Mouse (Mus musculus) liver, embryonic 13.5 days (tissue): ENCODE results near the gene Kptn. TPM values are rescaled to one million over a fixed set of nuclear protein-coding genes. Genes with fewer than 3 reads are reported as not detected.

ENCODE experiments used
- ATAC-seq: fragments of 200-750 bp; cut with Nextera tagmentation; 2 replicates; pipeline ENCODE4 v1.8.0; 2017; ENCODE audit warnings: low read depth, mild to moderate bottlenecking, moderate number of reproducible peaks, moderate library complexity
- DNase-seq: peaks from one replicate; pipeline ENCODE4 v3.0.0; 2022
- H3K27ac ChIP-seq: fragments of 300-500 bp; sonication (generic); 2 replicates; pipeline ENCODE4 v1.5.1; 2015; ENCODE audit warnings: moderate library complexity, mild to moderate bottlenecking, inconsistent platforms
- H3K27me3 ChIP-seq: fragments of 300-500 bp; sonication (generic); 2 replicates; pipeline ENCODE4 v1.6.1; 2015; ENCODE audit warnings: mild to moderate bottlenecking, inconsistent platforms
- H3K36me3 ChIP-seq: fragments of 300-500 bp; sonication (generic); 2 replicates; pipeline ENCODE4 v1.6.1; 2015; ENCODE audit warnings: mild to moderate bottlenecking, inconsistent platforms
- H3K4me1 ChIP-seq: fragments of 300-500 bp; sonication (generic); replicated peaks from 2 replicates; pipeline ENCODE4 v1.6.1; 2015; ENCODE audit warnings: inconsistent platforms
- H3K4me2 ChIP-seq: fragments of 300-500 bp; sonication (generic); 2 replicates; pipeline ENCODE4 v1.6.1; 2015; ENCODE audit warnings: inconsistent platforms, mild to moderate bottlenecking, moderate library complexity
- H3K4me3 ChIP-seq: fragments of 300-500 bp; sonication (generic); replicated peaks from 2 replicates; pipeline ENCODE4 v1.5.1; 2015; ENCODE audit warnings: mild to moderate bottlenecking, inconsistent platforms
- H3K9ac ChIP-seq: fragments of 300-500 bp; sonication (generic); 2 replicates; pipeline ENCODE4 v1.6.1; 2015; ENCODE audit warnings: mild to moderate bottlenecking, inconsistent platforms
- H3K9me3 ChIP-seq: fragments of 300-500 bp; sonication (generic); replicated peaks from 2 replicates; pipeline ENCODE4 v1.6.1; 2016; ENCODE audit warnings: inconsistent platforms
- WGBS: fragments of 180-500 bp; shearing (Covaris S2); methylation state at CpG from one replicate; pipeline ENCODE4 v1.1.7; 2015; ENCODE audit not compliant: insufficient replicate concordance; 5-methylcytosine and 5-hydroxymethylcytosine counted together
- polyA plus RNA-seq: library from polyadenylated mRNA; unstranded; fragments of >200 nt; fragmentation: Nextera tagmentation; extraction: Ambion mirVana; gene quantifications from 2 replicates; pipeline ENCODE4 v1.2.1, GENCODE M21; 2015

The Kptn gene
- polyA plus RNA-seq = 11.1 and 11.5 TPM in 2 replicates

DNA sequence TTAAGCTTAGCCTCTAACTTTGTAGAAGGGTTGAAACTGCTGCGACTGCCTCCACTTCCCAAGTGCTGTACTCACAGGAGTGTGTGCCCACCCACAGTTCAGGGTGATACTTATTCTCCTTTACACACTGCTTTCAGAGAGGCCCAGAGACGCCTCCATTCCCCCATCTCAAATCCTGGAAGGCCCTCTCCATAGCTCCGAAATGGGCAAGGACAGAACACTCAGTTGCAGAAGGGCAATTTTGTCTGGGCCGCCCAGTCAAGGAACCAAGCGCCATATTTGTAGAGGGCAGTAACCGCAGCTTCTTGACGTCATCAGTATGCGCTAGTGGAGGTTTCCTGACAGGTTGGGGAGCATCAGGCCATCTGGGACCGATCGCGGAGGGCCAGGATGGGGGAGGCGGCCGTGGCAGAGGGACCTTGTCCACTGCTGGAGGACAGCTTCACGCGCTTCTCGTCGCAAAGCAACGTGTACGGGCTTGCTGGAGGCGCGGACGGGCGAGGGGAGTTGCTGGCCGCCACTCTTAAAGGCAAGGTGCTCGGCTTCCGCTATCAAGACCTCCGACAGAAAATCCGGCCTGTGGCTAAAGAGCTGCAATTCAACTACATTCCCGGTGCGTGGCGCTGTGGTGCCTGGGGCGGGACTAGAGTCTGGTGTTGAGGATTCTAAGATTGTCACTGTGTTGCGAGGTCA is at the start of gene Kptn:
Gene Kptn, plus strand, starts transcription at position 327 of the 693 bp plus-strand sequence.
- Histone ChIP-seq H3K36me3 (peaks cover 35% of the 10 kb centered on the region), H3K27ac (peak within 1 kb of the TSS; percentile 70), H3K9ac (peak within 1 kb of the TSS; percentile 81), H3K27me3 (no peaks in the 10 kb centered on the region), H3K4me2 (peak within 1 kb of the TSS; percentile 73), H3K9me3 (no peaks in the 10 kb centered on the region), H3K4me3 (peak within 1 kb of the TSS; percentile 80), H3K4me1 (peaks cover 15% of the 10 kb centered on the region)
- peak; percentile 85 for ATAC-seq
- DNase-seq = peak; percentile 81
- 1% methylated on average over 33 of the region's 33 CpGs for WGBS

DNA sequence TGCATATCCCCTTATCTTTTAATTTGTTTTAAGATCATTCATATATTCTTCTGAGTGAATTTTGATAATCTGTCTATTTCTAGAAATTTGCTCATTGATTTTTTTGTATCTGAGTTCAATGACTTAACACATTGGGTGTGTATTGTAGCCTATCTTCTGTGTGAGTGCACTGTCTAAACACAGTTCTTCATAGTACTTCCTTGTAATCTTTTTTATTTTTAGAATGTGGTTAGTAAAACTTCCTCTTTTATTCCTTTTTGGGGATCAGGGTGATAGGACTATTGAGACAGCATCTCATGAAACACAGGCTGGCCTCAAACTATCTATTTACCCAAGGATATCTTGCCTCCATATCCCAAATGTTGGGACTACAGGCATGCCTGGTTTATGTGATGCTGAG is 48.8 kb upstream of the Kptn start:
- Histone ChIP-seq H3K27ac (no peak overlapping the region), H3K9ac (no peak overlapping the region), H3K36me3 (no peaks in the 10 kb centered on the region), H3K4me3 (no peak overlapping the region), H3K27me3 (peaks cover 6% of the 10 kb centered on the region; the same call in 1 of the 2 replicates), H3K4me2 (no peak overlapping the region), H3K4me1 (no peaks in the 10 kb centered on the region), H3K9me3 (no peaks in the 10 kb centered on the region)
- no peak for DNase-seq
- no peak for ATAC-seq

DNA sequence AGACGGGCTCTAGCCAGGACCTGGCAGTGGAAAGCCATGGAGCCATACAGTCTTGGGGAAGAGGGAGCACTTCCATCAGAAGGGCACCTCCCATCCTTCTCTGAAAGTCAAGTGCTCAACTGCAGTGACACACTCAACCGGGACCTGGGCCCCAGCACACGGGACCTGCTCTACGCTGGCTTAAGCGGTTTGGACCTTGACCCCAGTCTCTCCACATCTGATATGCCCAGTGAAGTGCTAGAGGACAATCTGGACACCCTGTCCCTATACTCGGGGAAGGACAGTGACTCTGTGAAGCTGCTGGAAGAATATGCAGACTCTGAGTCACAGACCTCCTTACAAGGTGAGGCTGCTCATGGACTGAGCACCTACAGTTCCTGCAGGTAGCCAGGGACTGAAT is 47.8 kb upstream of the Kptn start:
- H3K27ac ChIP-seq = no peak overlapping the region
- H3K9ac ChIP-seq = no peak overlapping the region
- no peaks in the 10 kb centered on the region for H3K9me3 ChIP-seq
- no peaks in the 10 kb centered on the region for H3K4me1 ChIP-seq
- peak; percentile 61 for ATAC-seq
- H3K27me3 ChIP-seq = peaks cover 9% of the 10 kb centered on the region; the same call in 1 of the 2 replicates
- H3K4me3 ChIP-seq = no peak overlapping the region
- no peak overlapping the region for H3K4me2 ChIP-seq
- no peak for DNase-seq
- 64% methylated on average over 6 of the region's 6 CpGs for WGBS
- no peaks in the 10 kb centered on the region for H3K36me3 ChIP-seq

DNA sequence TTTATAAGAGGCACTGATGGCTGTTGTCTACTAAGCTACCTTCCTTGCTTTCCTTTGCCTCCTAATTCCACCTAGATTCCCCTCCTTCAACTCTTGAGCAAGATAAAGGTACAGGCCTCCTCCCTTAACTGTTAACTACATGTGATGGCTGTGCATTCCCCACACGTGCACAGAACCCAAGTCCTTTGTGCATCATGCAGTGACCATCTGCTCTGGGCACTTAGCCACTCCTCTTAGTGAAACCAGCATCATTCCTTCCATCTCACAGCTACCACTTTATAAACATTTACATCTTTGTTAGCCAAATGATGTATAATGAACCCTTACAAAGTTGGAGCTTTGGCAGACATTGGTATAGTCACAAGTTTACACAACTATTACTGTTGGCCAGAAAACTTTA is 39.7 kb upstream of the Kptn start:
- Histone ChIP-seq H3K36me3 (no peaks in the 10 kb centered on the region), H3K4me2 (no peak overlapping the region), H3K27ac (no peak overlapping the region), H3K9me3 (no peaks in the 10 kb centered on the region), H3K27me3 (peaks cover 14% of the 10 kb centered on the region), H3K4me3 (no peak overlapping the region), H3K4me1 (no peaks in the 10 kb centered on the region), H3K9ac (no peak overlapping the region)
- ATAC-seq = no peak
- no peak for DNase-seq
- 38% methylated on average over 1 of the region's 1 CpGs for WGBS

DNA sequence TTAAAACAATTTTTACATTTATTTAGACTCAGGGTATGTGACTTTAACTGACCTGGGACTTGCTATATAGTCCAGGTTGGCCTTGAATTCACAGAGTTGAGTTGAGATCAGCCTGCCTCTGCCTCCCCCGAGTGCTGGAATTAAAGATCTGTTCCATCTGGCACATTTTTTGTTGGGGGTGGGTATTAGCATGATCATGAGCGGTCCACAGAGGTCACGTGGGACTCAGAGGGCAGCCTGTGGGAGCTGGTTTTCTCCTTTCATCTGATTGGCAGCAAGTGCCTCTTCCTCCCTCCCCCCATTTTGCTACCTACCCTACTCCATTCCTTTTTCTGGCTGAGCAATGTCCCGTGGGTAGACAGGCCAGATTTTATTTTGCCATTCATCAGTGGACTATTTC is 39.1 kb upstream of the Kptn start:
- no peaks in the 10 kb centered on the region for H3K4me1 ChIP-seq
- no peak overlapping the region for H3K27ac ChIP-seq
- no peak for ATAC-seq
- no peaks in the 10 kb centered on the region for H3K9me3 ChIP-seq
- H3K4me2 ChIP-seq = no peak overlapping the region
- DNase-seq = no peak
- H3K9ac ChIP-seq = no peak overlapping the region
- peaks cover 14% of the 10 kb centered on the region for H3K27me3 ChIP-seq
- H3K36me3 ChIP-seq = no peaks in the 10 kb centered on the region
- no peak overlapping the region for H3K4me3 ChIP-seq
- WGBS = 46% methylated on average over 4 of the region's 4 CpGs

DNA sequence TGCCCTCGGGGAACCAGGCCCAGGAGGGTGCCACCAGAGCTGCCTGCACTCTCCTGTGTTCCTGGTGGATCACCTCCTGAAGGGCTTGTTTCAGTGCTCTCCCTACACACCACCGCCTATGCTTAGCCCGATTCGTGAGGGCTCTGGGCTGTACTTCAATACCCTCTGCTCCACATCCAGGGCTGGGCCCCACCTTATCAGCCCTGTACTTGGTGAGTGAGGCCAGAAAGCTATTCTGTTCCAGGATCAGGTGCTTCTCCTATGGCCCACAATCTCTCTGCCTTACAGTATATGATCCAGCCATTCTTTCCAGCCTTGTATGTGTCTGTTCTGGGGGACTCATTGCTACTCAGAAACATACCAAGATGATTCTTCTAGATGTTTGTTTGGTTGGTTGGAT is 36.3 kb upstream of the Kptn start:
- 44% methylated on average over 4 of the region's 4 CpGs for WGBS
- no peak for ATAC-seq

DNA sequence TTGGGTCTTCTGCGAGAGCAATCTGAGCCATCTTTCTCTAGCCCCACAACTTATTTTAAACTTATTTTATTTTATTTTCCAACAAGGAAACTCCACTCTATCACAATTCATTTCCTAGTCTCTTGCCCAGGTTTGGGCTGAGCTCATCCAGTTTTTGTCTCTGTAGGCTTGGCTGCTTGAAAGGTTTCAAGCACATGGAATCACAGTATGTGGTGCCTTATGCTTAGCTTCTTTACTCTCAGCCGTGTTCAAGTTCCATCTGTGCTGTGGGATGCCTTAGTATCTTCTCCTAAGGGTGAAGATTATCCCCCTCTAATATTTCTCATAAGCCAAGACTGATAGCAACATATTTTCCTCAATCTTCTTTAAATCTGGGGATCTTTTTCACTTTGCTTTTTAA is 32.1 kb upstream of the Kptn start:
- Histone ChIP-seq H3K36me3 (no peaks in the 10 kb centered on the region), H3K4me2 (no peak overlapping the region), H3K9ac (no peak overlapping the region), H3K4me3 (no peak overlapping the region), H3K27me3 (peaks cover 22% of the 10 kb centered on the region), H3K27ac (no peak overlapping the region), H3K9me3 (no peaks in the 10 kb centered on the region), H3K4me1 (no peaks in the 10 kb centered on the region)
- WGBS = 50% methylated on average over 2 of the region's 2 CpGs
- no peak for ATAC-seq
- DNase-seq = no peak

More for the DNA sequence above, 36.3 kb upstream of the Kptn start:
- Histone ChIP-seq H3K4me1 (no peaks in the 10 kb centered on the region), H3K27ac (no peak overlapping the region), H3K27me3 (peaks cover 17% of the 10 kb centered on the region), H3K36me3 (no peaks in the 10 kb centered on the region), H3K9ac (no peak overlapping the region), H3K4me2 (no peak overlapping the region), H3K4me3 (no peak overlapping the region), H3K9me3 (no peaks in the 10 kb centered on the region)
- DNase-seq = no peak

DNA sequence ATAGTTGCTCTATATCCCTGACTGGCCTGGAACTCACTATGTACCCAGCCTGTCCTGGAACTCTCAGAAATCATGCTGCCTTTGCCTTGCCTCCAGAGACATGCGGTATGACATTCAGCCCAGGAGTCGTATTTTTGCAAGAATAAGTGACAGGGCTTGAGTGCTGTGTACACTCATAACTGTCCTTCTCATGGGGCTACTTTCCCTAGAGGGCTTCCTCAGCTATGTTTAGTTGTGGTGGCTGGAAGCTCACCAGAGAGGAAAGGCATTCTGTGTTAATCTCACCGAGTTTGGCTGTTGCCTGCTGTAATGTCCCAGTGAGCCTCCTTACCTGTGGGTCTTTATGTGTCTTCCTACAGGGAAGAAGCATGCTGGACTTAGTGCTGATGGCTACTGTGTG is 25.1 kb upstream of the Kptn start:
- H3K9ac ChIP-seq = no peak overlapping the region
- H3K9me3 ChIP-seq = no peaks in the 10 kb centered on the region
- no peaks in the 10 kb centered on the region for H3K36me3 ChIP-seq
- no peak overlapping the region for H3K4me2 ChIP-seq
- peaks cover 9% of the 10 kb centered on the region for H3K4me1 ChIP-seq
- 49% methylated on average over 3 of the region's 3 CpGs for WGBS
- peaks cover 29% of the 10 kb centered on the region for H3K27me3 ChIP-seq
- ATAC-seq (no peak), DNase-seq (no peak)
- no peak overlapping the region for H3K27ac ChIP-seq
- H3K4me3 ChIP-seq = no peak overlapping the region

DNA sequence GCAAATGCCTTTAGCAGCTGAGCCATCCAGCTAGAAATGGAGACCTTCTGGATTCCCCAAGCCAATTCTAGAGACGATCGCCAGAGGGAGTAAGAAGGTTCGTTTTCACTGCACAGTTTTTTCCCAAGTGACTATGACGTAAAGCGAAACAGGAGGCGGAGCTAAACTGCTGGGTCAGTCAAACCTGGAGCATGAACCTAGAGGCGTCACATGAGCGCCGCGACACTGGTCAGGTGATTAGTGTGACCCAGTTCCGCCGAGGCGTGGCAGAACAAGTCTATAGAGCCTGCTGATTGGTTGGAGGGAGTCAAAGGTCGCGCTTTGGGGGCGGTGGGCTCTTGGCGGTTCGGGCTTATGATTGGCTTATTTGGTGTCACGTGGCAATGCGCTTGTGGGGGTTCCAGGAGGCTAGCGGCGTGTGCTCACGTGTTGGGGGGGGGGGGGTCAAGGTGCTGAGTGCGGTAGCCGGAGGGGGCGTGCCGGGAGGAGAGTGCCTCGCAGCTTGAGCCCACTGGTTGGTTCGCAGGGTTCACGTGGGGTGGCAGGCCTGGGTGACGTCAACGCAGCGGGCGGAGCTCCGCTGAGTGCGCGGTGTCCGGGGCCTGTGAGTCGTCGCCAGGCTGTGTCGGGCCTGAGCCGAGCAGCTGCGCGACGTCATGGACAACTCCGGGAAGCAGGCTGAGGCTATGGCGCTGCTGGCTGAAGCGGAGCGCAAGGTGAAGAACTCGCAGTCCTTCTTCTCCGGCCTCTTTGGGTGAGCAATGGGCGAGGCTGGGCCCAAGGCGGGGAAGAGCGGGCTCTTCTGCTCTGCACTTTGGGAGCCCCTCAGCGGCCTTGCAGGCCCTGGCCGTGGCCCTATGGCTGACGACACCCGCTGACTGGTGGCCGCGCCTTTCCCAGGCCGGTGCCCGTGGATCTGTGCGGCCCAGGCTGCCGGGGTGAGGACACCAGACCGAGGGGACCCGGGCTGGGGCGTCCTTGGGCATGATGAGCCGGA is 21.4 kb upstream of the Kptn start, which contains the start of gene Napa:
Gene Napa, plus strand, starts transcription at position 438 of the 997 bp plus-strand sequence.
- peaks cover 45% of the 10 kb centered on the region for H3K4me1 ChIP-seq
- peak; percentile 94 for ATAC-seq
- DNase-seq = peak; percentile 97
- H3K4me2 ChIP-seq = peak within 1 kb of the TSS; percentile 98
- peak within 1 kb of the TSS; percentile 99 for H3K4me3 ChIP-seq
- peaks cover 31% of the 10 kb centered on the region for H3K36me3 ChIP-seq
- no peaks in the 10 kb centered on the region for H3K9me3 ChIP-seq
- WGBS = under 1% methylated on average over 67 of the region's 68 CpGs
- peaks cover 16% of the 10 kb centered on the region; the same call in 1 of the 2 replicates for H3K27me3 ChIP-seq
- peak within 1 kb of the TSS; percentile 95 for H3K27ac ChIP-seq
- peak within 1 kb of the TSS; percentile 99 for H3K9ac ChIP-seq

DNA sequence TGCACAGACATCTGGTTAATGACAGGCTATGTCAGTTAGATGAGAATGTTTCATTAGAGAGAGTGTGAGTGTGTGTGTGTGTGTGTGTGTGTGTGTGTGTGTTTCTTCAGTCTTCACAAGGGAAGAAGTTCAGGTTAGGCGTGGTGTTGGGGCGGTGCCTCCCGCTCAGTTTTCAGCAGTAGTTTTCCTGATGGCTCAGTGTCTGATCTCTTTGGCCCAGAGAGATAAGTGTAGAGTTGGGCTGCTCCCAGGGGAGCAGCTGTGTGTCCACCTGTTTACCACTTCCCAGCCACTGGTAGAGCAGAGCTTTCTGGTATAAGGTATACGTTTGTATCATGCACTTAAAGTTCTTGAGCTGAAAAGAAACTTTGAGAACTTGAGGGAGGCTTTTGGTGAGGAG is 19.8 kb upstream of the Kptn start:
- Histone ChIP-seq H3K4me2 (peak overlapping the region; percentile 98), H3K4me3 (peak overlapping the region; percentile 99), H3K9ac (peak overlapping the region; percentile 99), H3K27me3 (peaks cover 9% of the 10 kb centered on the region; the same call in 1 of the 2 replicates), H3K27ac (peak overlapping the region; percentile 95), H3K9me3 (no peaks in the 10 kb centered on the region), H3K4me1 (peaks cover 59% of the 10 kb centered on the region), H3K36me3 (peaks cover 46% of the 10 kb centered on the region)
- DNase-seq (peak; percentile 56), ATAC-seq (peak; percentile 65)
- WGBS = 33% methylated on average over 4 of the region's 4 CpGs

DNA sequence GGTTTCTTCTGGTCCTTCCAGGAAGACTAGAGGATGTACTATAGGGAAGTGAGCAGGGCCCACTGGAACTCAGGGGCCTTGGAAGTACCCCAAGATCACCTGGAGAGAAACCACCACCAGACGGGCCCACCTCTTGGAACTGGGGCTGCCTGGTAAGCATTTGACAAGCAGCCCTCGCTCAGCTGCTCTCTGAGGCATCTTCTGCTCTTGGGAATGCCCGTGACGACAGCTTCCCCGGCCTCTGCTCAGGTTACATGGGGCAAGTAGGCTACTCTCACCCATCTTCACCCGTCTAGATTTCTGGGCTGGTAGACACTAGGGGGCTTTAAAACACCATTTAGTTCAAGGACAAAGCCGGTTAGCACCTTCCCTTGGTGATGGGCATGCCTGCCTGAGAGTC is 18.6 kb upstream of the Kptn start:
- Histone ChIP-seq H3K4me2 (peak overlapping the region; percentile 98), H3K4me3 (peak overlapping the region; percentile 99), H3K36me3 (peaks cover 57% of the 10 kb centered on the region), H3K9me3 (no peaks in the 10 kb centered on the region), H3K4me1 (peaks cover 59% of the 10 kb centered on the region), H3K27me3 (0 out of 2 replicates have a peak, but pooled peaks cover under 1% of the 10 kb centered on the region), H3K27ac (peak overlapping the region; percentile 95), H3K9ac (peak overlapping the region; percentile 99)
- ATAC-seq (no peak), DNase-seq (no peak)
- 76% methylated on average over 7 of the region's 7 CpGs for WGBS
